Mouse (Mus musculus): Measurements from ENCODE around the gene Ankrd55.

DNA sequence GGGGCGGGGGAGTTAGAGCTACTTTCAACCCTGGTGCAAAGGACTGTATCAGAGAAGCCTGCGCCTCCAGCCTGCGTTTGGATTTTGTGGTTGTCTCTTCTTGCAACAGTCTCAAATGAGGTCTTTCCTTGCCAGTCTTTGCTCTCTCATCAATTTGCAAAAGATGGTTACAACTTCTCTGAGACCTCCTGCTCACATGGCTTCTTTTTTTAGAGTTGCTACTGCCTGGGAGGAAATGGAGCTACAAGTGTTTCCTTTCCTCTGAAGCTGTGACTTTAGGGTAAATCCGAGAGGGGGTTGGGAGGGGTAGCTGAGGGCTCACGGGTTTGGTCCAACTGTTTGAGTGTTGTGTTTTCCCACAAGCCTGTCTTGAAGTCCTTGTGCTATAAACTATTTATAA lies 145.0 kb downstream of the Ankrd55 start:
- no peak for TF ChIP-seq CTCF (conservative IDR thresholded peaks at IDR 0.05; ENCODE audit: insufficient read depth, insufficient read length, low read depth, low read length)
- TF ChIP-seq POLR2A (IDR thresholded peaks at IDR 0.05; ENCODE audit: low read depth, low read length) = no peak
